Mouse (Mus musculus): ENCODE results near the gene Cyp2f2. TPM values are rescaled to one million over a fixed set of nuclear protein-coding genes. Genes with fewer than 3 reads are reported as not detected.

The Cyp2f2 gene
- polyA plus RNA-seq, 1 experiment, result not detected

DNA sequence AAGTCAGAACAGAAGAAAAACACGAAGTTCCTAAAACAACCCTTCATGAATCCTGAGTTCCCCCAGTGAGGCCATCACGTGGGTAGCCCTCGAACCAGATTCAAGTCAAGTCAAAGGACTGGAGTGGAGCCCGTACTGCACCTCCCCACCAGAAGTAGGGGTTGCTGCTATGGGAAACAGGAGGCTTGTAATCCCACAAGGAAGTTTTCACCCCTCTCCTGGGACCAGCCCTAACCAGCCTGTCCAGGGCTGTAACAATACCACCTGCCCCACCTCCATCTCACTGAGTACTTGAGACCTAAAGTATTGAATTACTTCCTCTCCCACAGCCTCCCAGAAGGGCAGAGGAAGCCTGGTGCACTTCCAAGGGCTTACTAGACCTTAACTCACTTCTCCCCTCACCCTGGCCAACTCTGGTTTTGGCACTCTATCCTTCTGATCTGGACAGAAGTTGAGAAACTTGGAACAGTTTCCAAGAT, 1.6 kb upstream of the Cyp2f2 start:
- no peak for TF ChIP-seq CTCF (IDR thresholded peaks at IDR 0.05; ENCODE audit: low read depth, low read length)
- TF ChIP-seq POLR2A (IDR thresholded peaks at IDR 0.05; ENCODE audit: borderline replicate concordance, low read depth, low read length), result no peak
- no peak overlapping the region for H3K4me3 ChIP-seq (ENCODE audit: insufficient read depth, low read length)
- no peak overlapping the region for H3K27ac ChIP-seq (ENCODE audit: insufficient read depth, low read depth, low read length)
- no peaks in the 10 kb centered on the region for H3K4me1 ChIP-seq (ENCODE audit: control insufficient read depth, insufficient read depth, low read length)

DNA sequence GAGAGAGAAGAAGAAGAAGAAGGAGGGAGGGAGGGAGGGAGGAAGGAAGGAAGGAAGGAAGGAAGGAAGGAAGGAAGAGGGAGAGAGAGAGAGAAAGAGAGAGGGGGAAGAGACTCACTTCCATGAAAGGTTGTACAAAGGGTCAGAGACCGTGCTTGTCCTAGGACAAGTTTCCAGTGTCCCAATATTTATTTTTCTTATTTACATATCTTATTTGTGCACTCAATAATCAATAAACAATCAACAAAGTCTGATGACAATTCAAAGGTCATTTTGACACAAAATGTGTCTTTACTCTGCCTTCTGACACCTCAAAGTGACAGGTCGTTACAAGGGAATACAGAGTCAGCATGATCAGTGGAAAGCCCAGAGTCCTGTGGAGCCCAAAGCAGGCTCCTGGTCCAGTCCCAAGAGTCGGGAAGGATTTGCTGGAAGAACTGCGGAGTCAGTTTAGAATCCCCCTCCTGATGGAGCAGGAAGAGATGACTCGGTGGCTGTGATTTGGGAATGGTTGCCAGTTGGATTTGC, 4.7 kb downstream of the Cyp2f2 start:
- H3K4me1 ChIP-seq (ENCODE audit: control insufficient read depth, insufficient read depth, low read length), result no peaks in the 10 kb centered on the region
- TF ChIP-seq POLR2A (IDR thresholded peaks at IDR 0.05; ENCODE audit: borderline replicate concordance, low read depth, low read length) (no peak), CTCF (IDR thresholded peaks at IDR 0.05; ENCODE audit: low read depth, low read length) (no peak)
- no peak overlapping the region for H3K4me3 ChIP-seq (ENCODE audit: insufficient read depth, low read length)
- H3K27ac ChIP-seq (ENCODE audit: insufficient read depth, low read depth, low read length), result no peak overlapping the region

DNA sequence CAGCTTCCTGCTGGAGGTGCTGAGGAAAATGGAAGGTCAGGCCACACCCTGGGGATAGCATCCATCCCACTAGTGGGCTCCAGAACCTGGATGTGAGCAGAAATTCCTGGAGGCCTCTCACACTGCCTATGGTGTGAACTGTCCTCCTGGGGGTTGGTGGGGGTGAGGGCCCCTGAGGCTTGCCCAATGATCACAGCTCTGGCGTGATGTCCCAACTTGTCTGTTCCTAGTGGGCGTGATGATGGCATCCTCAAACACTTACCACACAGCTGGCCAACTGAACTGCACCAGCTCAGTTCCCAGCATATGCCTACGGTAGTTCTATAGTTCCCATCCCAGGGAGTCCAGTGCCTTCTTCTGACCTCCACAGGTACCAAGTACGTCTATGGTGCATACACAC, 5.3 kb downstream of the Cyp2f2 start:
- TF ChIP-seq CTCF (IDR thresholded peaks at IDR 0.05; ENCODE audit: low read depth, low read length) (no peak), POLR2A (IDR thresholded peaks at IDR 0.05; ENCODE audit: borderline replicate concordance, low read depth, low read length) (no peak)
- Histone ChIP-seq H3K4me3 (ENCODE audit: insufficient read depth, low read length) (no peak overlapping the region), H3K27ac (ENCODE audit: insufficient read depth, low read depth, low read length) (no peak overlapping the region), H3K4me1 (ENCODE audit: control insufficient read depth, insufficient read depth, low read length) (no peaks in the 10 kb centered on the region)

DNA sequence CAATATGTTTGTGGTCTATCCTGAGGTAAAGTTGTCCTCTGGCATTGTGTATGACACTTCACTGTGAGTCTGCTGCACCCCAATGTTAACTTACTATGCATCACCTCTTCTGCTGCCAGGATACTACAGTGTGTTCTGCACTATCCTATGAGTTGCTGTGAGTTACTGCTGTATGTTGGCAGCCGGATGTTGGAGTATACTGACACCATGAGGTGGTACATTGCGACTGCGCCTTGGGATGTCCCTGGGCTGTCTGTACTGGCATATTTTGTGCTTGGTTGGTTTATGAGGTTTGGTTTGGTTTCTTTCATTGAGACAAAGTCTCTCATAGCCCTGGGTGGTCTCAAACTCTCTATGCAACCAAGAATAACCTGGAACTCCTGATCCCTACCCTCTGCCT, 8.5 kb downstream of the Cyp2f2 start:
- Histone ChIP-seq H3K4me1 (ENCODE audit: control insufficient read depth, insufficient read depth, low read length) (no peaks in the 10 kb centered on the region), H3K27ac (ENCODE audit: insufficient read depth, low read depth, low read length) (no peak overlapping the region), H3K4me3 (ENCODE audit: insufficient read depth, low read length) (no peak overlapping the region)
- TF ChIP-seq CTCF (IDR thresholded peaks at IDR 0.05; ENCODE audit: low read depth, low read length) (no peak), POLR2A (IDR thresholded peaks at IDR 0.05; ENCODE audit: borderline replicate concordance, low read depth, low read length) (no peak)

DNA sequence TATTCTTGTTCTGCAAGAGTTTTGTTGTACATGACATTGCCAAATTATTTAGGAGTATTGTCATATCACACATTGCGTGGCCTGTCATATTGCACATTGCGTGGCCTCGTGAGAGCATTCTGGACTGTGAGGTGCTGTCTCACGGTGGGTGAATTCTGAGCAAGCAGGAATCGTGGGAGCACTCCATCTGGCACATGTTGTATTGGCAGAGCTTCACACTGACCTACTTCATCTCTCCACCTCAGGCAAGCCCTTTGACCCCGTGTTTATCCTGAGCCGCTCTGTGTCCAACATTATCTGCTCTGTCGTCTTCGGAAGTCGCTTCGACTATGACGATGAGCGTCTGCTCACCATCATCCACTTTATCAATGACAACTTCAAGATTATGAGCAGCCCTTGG, 9.2 kb downstream of the Cyp2f2 start:
- H3K27ac ChIP-seq (ENCODE audit: insufficient read depth, low read depth, low read length), result no peak overlapping the region
- H3K4me3 ChIP-seq (ENCODE audit: insufficient read depth, low read length), result no peak overlapping the region
- no peaks in the 10 kb centered on the region for H3K4me1 ChIP-seq (ENCODE audit: control insufficient read depth, insufficient read depth, low read length)
- no peak for TF ChIP-seq CTCF (IDR thresholded peaks at IDR 0.05; ENCODE audit: low read depth, low read length)
- no peak for TF ChIP-seq POLR2A (IDR thresholded peaks at IDR 0.05; ENCODE audit: borderline replicate concordance, low read depth, low read length)

DNA sequence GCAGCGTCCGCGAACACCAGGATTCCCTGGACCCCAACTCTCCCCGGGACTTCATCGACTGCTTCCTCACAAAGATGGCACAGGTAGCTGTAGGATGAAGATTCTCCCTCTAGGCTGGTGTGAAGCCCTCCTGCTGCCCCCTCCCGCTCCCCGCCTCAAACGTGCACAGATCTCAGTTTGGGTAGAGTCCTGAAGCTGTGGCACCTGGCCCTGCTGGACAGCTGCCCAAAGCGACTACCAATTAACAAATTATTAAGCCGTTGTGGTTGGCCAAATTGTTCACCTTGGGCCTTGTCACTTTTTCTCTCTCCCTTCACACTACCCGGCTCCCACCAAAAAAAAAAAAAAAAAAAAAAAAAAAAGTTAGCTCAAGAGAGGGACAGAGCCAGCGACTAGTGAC, 10.1 kb downstream of the Cyp2f2 start:
- no peaks in the 10 kb centered on the region for H3K4me1 ChIP-seq (ENCODE audit: control insufficient read depth, insufficient read depth, low read length)
- H3K27ac ChIP-seq (ENCODE audit: insufficient read depth, low read depth, low read length), result no peak overlapping the region
- H3K4me3 ChIP-seq (ENCODE audit: insufficient read depth, low read length), result no peak overlapping the region
- no peak for TF ChIP-seq POLR2A (IDR thresholded peaks at IDR 0.05; ENCODE audit: borderline replicate concordance, low read depth, low read length)
- no peak for TF ChIP-seq CTCF (IDR thresholded peaks at IDR 0.05; ENCODE audit: low read depth, low read length)

DNA sequence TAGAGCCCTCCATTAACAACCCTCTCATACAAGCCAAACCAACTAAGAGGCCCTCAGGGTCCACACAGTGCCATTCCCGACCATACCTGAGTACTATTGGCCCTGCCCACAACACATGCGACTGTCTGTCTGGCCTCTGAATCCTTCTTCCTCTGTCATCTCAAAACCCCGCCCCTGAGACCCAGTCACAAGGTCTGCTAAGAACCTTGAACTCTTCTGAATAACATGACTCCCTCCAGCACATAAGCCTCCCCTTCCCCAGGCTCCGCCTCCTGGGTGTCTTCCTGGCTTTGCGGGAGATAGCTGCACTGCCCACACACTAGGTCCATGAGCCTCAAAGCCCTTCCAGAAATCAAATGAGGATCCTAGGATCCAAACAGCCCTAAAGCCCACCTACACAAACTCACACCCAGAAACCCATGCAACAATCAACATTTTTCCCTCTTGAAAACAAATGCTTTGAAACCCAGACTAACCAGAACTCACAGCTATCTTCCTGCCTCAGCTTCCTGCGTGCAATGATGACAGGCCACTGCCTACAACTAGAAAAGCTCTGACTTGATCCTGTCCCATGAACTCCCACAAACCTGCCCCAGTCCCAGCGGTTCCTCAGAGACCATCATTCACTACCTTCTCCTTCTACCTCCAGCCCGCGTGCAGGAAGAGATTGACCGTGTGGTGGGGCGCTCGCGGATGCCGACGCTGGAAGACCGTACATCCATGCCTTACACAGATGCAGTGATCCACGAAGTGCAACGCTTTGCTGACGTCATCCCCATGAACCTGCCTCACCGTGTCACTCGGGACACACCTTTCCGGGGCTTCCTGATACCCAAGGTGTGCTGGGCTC, 11.0 kb downstream of the Cyp2f2 start:
- Histone ChIP-seq H3K4me3 (ENCODE audit: insufficient read depth, low read length) (no peak overlapping the region), H3K4me1 (ENCODE audit: control insufficient read depth, insufficient read depth, low read length) (no peaks in the 10 kb centered on the region), H3K27ac (ENCODE audit: insufficient read depth, low read depth, low read length) (no peak overlapping the region)
- TF ChIP-seq CTCF (IDR thresholded peaks at IDR 0.05; ENCODE audit: low read depth, low read length) (no peak), POLR2A (IDR thresholded peaks at IDR 0.05; ENCODE audit: borderline replicate concordance, low read depth, low read length) (no peak)

DNA sequence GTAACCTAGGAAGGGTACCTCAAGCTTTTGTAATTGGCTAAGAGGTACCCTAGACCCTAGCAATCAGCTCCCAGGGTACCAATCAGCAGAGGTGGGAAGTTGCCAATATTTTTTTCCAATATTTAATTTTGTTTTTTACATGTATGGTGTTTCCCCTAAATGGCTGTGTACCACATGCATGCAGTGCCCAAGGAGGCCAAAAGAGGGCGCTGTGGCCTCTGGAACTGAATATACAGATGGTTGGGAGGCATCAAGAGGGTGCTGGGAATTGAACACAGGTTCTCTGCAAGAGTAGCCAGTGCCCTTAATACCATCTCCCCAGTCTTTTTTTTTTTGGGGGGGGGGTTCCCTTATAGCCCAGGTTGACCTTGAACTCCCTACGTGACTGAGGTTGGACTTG, 11.7 kb downstream of the Cyp2f2 start:
- Histone ChIP-seq H3K27ac (ENCODE audit: insufficient read depth, low read depth, low read length) (no peak overlapping the region), H3K4me1 (ENCODE audit: control insufficient read depth, insufficient read depth, low read length) (no peaks in the 10 kb centered on the region), H3K4me3 (ENCODE audit: insufficient read depth, low read length) (no peak overlapping the region)
- TF ChIP-seq CTCF (IDR thresholded peaks at IDR 0.05; ENCODE audit: low read depth, low read length), result no peak
- no peak for TF ChIP-seq POLR2A (IDR thresholded peaks at IDR 0.05; ENCODE audit: borderline replicate concordance, low read depth, low read length)

DNA sequence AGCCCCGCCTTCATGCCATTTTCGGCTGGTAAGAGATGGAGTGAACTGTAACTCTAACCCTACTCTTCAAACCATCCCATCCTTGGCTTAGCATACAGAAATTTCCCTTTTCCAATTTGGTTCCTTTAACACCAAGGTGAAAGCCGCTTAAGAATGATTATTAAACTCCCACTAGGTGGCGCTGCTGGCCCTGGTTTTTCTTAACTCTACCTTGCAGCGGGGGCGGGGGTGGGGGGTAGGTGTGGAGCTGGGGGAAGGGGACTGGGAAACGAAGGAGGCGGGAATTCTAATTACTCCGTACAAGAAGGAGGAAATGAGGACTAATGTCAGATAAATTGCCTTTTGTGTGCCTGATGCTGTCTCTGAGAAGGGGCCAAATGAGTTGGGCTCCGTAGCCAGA, 12.9 kb downstream of the Cyp2f2 start:
- Histone ChIP-seq H3K4me1 (ENCODE audit: control insufficient read depth, insufficient read depth, low read length) (no peaks in the 10 kb centered on the region), H3K27ac (ENCODE audit: insufficient read depth, low read depth, low read length) (no peak overlapping the region), H3K4me3 (ENCODE audit: insufficient read depth, low read length) (no peak overlapping the region)
- TF ChIP-seq POLR2A (IDR thresholded peaks at IDR 0.05; ENCODE audit: borderline replicate concordance, low read depth, low read length), result no peak
- peak; percentile 79 for TF ChIP-seq CTCF (IDR thresholded peaks at IDR 0.05; ENCODE audit: low read depth, low read length)

DNA sequence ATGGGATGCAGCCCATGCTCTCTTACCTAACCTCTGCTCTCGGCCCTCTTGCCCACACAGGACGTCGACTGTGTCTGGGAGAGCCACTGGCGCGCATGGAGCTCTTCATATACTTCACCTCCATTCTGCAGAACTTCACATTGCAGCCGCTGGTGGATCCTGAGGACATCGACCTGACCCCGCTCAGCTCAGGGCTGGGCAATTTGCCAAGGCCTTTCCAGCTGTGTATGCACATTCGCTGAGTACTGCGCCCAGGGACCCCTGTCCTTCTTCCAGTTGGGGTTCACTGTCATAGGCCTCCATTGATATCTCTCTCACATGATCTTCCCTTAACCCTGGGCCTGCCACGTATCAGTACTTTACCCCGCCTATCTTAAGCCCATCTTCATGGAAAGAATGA, 13.4 kb downstream of the Cyp2f2 start:
- H3K4me1 ChIP-seq (ENCODE audit: control insufficient read depth, insufficient read depth, low read length), result no peaks in the 10 kb centered on the region
- TF ChIP-seq POLR2A (IDR thresholded peaks at IDR 0.05; ENCODE audit: borderline replicate concordance, low read depth, low read length) (no peak), CTCF (IDR thresholded peaks at IDR 0.05; ENCODE audit: low read depth, low read length) (no peak)
- no peak overlapping the region for H3K27ac ChIP-seq (ENCODE audit: insufficient read depth, low read depth, low read length)
- H3K4me3 ChIP-seq (ENCODE audit: insufficient read depth, low read length), result no peak overlapping the region

All from bone marrow macrophage, adult 2 months (primary cell).